Mouse (Mus musculus) CH12F3 (cell line): ENCODE results near the gene Dach1.

Experiments used
- in situ Hi-C: fragments of 300-500 bp; cut with MboI; formaldehyde crosslinking; loops from 2 replicates; pipeline ENCODE4 v1.14.3; 2020; ENCODE audit warnings: low sequenced_read_pairs

Dach1 gene

GRCm38 (mm10) chr14:97857276-97857675 lies 312.3 kb downstream of the Dach1 start:
- in situ Hi-C loops: no loop called here

DNA sequence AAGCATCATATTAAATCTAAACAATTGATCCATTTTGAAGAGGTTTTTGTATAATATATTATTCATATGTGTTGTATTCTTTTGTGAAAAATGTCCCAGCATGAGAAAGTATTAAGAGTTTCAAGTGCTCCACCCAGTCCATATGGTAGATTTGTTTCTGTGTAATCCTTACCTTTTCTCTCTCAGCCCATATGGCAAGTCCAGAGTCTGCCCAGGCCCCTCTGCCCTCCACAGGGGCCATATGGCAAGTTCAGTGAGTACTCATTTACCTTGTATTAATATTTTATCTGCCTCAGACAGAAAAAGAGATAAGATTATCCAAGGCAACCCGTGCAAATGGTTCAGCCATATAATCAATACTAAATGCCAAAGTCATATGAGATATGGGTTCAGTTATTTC lies 314.2 kb downstream of the Dach1 start:
- in situ Hi-C loops: no loop called here

GRCm38 (mm10) chr14:97850486-97850885 lies 319.1 kb downstream of the Dach1 start:
- in situ Hi-C loops: no loop called here

DNA sequence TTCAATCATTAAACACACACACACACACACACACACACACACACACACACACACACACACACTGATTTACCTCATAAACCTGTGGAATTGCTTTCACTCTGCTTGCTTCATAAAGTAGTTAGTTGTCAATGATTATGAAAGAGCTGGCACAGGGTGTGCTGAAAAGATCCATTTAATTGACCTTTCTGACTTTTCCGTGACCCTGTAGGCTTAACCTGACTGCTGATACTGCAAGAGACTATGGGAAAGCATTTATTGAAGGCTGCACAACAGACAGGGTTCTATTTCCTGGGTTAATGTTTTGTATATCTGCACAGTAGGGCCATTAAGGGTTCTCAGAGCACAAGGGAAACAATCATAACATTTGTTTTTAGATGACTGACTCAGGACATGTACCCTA lies 321.9 kb downstream of the Dach1 start:
- in situ Hi-C loops: no loop called here

DNA sequence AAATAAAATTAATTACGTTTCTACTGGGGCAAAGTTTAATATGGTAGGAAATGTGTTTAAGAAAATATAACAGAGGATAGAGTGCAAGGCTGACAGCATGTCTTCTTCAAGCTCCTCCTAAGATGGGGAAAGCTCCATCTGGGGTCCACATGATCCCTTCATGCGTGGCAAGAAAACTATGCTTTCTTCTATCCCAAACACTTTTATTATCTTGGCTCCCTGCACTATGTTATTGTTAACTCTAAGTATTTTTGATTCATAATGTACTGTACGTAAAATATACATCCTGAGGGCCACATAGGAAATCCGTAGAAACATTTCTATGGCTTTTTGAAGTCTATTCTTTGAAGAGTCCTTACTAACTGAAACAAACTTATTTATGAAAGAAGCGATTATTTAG lies 330.3 kb downstream of the Dach1 start:
- in situ Hi-C loops: no loop called here

DNA sequence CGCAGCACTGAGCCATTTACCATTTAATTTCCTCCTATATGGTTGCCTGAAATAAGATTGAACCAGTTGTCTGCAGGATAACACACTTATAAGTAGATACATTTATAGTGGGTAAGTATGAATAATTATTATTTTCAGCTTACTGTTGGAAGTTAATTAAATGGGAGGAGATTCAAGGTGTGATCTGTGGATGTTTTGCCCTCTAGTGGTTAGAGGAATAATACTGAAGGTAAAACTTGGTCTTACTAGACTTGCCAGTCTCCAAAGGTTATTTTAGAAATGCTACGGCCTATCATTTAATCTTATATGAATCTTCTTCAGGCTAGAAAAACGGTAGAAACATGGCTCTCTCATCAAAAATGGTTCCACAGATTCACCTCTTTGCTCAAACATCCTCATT lies 339.7 kb downstream of the Dach1 start:
- in situ Hi-C loops: no loop called here

DNA sequence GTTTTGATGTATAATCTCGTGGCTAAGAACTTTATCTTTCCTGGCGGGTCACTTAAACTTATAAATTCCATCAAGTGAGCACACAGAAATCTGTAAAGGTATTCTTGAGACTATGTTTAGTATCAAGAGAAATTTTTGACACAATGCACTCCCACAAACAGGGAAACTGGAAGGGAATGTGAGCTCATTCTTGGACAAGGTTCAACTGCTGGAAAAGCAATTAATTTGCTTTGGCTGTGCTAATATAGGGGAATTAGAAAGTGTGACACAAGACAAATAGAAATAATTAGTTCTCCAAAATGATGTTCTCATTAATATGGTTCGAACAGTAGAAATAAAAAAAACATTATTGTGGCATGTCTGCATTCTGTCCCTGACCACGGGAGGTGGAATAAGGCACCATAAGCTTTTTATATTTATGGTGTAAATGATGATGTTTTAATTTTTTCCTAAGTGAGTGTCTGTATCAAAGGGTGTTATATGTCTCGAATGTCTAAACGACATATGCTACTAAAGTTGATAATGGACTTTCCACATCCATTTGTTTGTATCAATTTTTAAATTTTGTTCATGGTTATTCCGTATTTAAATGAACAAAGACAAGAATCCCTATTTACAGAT lies 354.9 kb downstream of the Dach1 start:
- in situ Hi-C loops: no loop called here

DNA sequence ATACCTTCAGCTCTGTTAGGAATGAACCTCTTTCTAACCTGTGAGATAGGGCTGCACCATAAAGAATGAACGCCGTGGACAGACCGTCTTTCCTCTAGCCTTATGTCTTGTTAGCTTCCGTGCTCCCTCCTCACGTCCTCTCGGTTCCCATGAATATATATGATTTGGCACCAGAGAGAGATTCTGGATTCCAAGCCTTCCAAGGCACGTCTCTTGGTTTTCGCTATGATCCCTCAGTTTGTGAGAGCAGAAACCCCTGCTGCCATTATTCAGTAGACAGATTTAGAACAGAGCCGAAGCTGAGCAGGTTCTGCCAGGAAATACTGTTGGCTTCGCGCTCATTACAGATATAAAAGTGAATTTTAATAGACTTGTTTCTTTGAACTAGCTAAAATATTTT lies 356.0 kb downstream of the Dach1 start:
- in situ Hi-C loops: no loop called here

GRCm38 (mm10) chr14:97795385-97795952 lies 374.1 kb downstream of the Dach1 start:
- in situ Hi-C loops: loop anchor here (25.0 kb wide), 1 partner anchor 92 kb away; no protein-coding TSS in a partner anchor

GRCm38 (mm10) chr14:97774135-97774767 lies 395.3 kb downstream of the Dach1 start:
- in situ Hi-C loops: no loop called here

DNA sequence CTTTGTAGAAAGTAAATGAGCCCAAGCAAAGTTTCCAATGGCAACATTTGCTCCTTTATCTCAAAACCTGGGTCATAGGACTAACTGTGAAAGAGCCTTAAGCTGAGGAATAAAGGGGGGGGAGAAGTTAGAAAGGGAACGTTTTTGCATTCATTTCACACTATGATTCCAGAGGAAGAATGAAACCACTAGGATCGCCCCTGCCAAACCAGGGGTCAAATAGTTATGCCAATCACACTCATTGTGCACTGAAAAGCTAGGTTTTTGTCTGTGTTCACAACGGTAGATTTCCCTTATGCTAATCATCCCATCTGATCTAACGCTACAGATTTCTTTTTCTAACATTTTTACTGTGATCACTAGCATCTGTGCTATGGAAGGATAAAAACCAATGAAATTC lies 415.2 kb downstream of the Dach1 start:
- in situ Hi-C loops: no loop called here

GRCm38 (mm10) chr14:97753973-97754372 lies 415.6 kb downstream of the Dach1 start:
- in situ Hi-C loops: no loop called here

DNA sequence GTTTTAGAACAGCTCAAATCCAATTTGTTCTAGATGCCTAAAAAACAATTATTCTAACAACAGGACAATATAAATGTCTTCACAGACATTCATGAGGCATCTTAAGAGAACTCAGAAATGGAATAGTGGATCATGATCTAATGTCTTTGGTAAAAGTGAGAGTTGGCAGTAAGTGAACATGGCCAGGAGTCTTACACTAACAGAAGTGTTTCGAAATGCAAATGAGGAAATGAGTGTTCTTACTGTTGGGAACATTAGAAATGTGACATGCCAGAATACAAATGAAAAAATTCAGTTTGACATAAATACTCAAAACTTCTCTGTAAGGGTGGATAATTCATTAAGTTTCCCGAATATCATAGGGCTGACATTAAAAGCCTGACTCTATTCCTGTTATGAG lies 426.3 kb downstream of the Dach1 start:
- in situ Hi-C loops: no loop called here

DNA sequence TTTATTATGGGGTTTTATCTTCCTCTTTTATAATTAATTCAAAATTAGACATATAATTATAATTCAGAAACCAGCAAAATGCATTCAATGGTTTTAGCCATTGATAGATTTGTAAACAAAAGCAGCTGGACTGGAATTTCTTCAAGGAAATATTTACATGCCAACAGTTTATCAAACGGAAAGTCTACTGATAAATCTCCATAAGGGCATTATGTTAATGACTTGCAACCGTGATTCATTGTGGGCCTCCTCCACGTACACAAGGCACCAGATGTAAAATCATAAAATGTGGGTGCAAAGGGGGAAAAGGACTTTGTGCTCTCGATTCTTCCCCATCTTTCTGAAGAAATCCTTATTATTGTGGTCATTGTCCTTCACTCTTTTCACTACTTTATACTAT lies 426.8 kb downstream of the Dach1 start:
- in situ Hi-C loops: no loop called here
